ENCODE assay signal across 23 mouse cellular contexts in genomic region chr14:46256336-46256735, GRCm38 (mm10).
DNase-seq lines count a peak whose midpoint lies in the region; ATAC-seq and TF ChIP-seq lines count a peak whose summit lies in the region.
"Had no signal": no experiment of that assay in that cellular context is flagged by ENCODE, and none has a peak within 500 bp of the region (broad histone marks: within the 10 kb centered on the region; RNA-seq: fewer than 3 reads in every experiment).

No protein-coding gene starts in this region.

- TF ChIP-seq EP300 in lung, postnatal 0 days (IDR thresholded peaks at IDR 0.05): no peak

- intact Hi-C loops in gastrocnemius, adult 2 months (cut with DNase I): no loop called here

- TF ChIP-seq CTCF in lung, postnatal 0 days (IDR thresholded peaks at IDR 0.05): no peak
- TF ChIP-seq CTCF in gastrocnemius, adult 2 months (IDR thresholded peaks at IDR 0.05): no peak

- no peaks in the 10 kb centered on the region for H3K27me3 ChIP-seq in lung, postnatal 0 days (replicated peaks; ENCODE audit: insufficient read depth, low read length)
- H3K27me3 ChIP-seq: limb, embryonic 12.5 days; liver, embryonic 12.5 days; Patski had no signal

- H3K4me2 ChIP-seq in lung, postnatal 0 days (replicated peaks; ENCODE audit: low read depth, low read length): no peak overlapping the region
- H3K4me2 ChIP-seq: limb, embryonic 12.5 days; liver, embryonic 12.5 days had no signal

- no peak overlapping the region for H3K27ac ChIP-seq in lung, postnatal 0 days (ENCODE audit: low read length)
- H3K27ac ChIP-seq in gastrocnemius, adult 2 months: no peak overlapping the region
- H3K27ac ChIP-seq: heart, adult 2 months; hindbrain, postnatal 0 days; limb, embryonic 12.5 days; liver, embryonic 12.5 days had no signal

- ATAC-seq in lung, postnatal 0 days: peak; percentile 41
- ATAC-seq: hindbrain, postnatal 0 days; liver, embryonic 12.5 days; Patski had no signal

- H3K36me3 ChIP-seq in lung, postnatal 0 days (ENCODE audit: insufficient read depth, low read length): no peaks in the 10 kb centered on the region
- H3K36me3 ChIP-seq: limb, embryonic 12.5 days; liver, embryonic 12.5 days had no signal

- no peaks in the 10 kb centered on the region for H3K9me3 ChIP-seq in lung, postnatal 0 days (ENCODE audit: low read length)
- H3K9me3 ChIP-seq: limb, embryonic 12.5 days; liver, embryonic 12.5 days had no signal

- H3K4me1 ChIP-seq in lung, postnatal 0 days (ENCODE audit: insufficient read depth, low read depth, low read length): no peaks in the 10 kb centered on the region
- H3K4me1 ChIP-seq: liver, embryonic 12.5 days had no signal

- DNase-seq in lung, postnatal 0 days (ENCODE audit: low spot score): peak; percentile 12
- no peak for DNase-seq in lung, postnatal 14 days
- DNase-seq in embryo, embryonic 10.5 days (ENCODE audit: low spot score): peak; percentile 73
- peak; percentile 74 for DNase-seq in forelimb bud, embryonic 11.5 days (ENCODE audit: low read depth, low spot score)
- no peak for DNase-seq in right cerebral cortex, postnatal 4 days
- DNase-seq in gastrocnemius, adult 2 months: no peak
- DNase-seq in urinary bladder, postnatal 14 days (ENCODE audit: low spot score): no peak
- DNase-seq: adrenal gland, postnatal 25 days; cerebellum, adult 11-12 months; cerebellum, postnatal 25 days; gastrocnemius, postnatal 14 days; heart, adult 2 months; heart, postnatal 36 days; kidney, adult 18-20 months; lung, adult 2 months; midbrain, embryonic 14.5 days; right cerebral cortex, postnatal 14 days; thymus, adult 2 months had no signal

- H3K9ac ChIP-seq in lung, postnatal 0 days (replicated peaks; ENCODE audit: low read depth): no peak overlapping the region
- H3K9ac ChIP-seq: limb, embryonic 12.5 days; liver, embryonic 12.5 days had no signal

- H3K4me3 ChIP-seq in lung, postnatal 0 days (ENCODE audit: low read depth, low read length): no peak overlapping the region
- H3K4me3 ChIP-seq in gastrocnemius, adult 2 months: no peak overlapping the region
- H3K4me3 ChIP-seq: heart, adult 2 months; limb, embryonic 12.5 days; liver, embryonic 12.5 days; myocyte had no signal

- WGBS in lung, postnatal 0 days: 28% methylated on average over 1 of the region's 1 CpGs

Comparison
In these comparisons a context has a peak if more than half of its experiments do, and no peak if none do; other contexts are left out.
1. DNase-seq: peak in lung, postnatal 0 days (single experiment), embryo, embryonic 10.5 days (single experiment) and forelimb bud, embryonic 11.5 days (single experiment); none in lung, postnatal 14 days (single experiment), right cerebral cortex, postnatal 4 days (single experiment), gastrocnemius, adult 2 months (single experiment) and urinary bladder, postnatal 14 days (single experiment).